Mouse (Mus musculus) kidney, embryonic 16.5 days (tissue): ENCODE results near the gene Ifi35. TPM values are rescaled to one million over a fixed set of nuclear protein-coding genes. Genes with fewer than 3 reads are reported as not detected.

ENCODE experiments used
- ATAC-seq: fragments of 200-750 bp; cut with Nextera tagmentation; 2 replicates; pipeline ENCODE4 v1.8.0; 2017; ENCODE audit warnings: moderate TSS enrichment; ENCODE audit not compliant: low FRiP score, low TSS enrichment
- H3K27ac ChIP-seq: fragments of 300-500 bp; sonication (generic); 2 replicates; pipeline ENCODE4 v1.5.1; 2014; ENCODE audit warnings: low read length
- H3K27me3 ChIP-seq: fragments of 300-500 bp; sonication (generic); 2 replicates; pipeline ENCODE4 v1.6.1; 2014; ENCODE audit warnings: low read length, control low read depth, mixed read lengths; ENCODE audit not compliant: insufficient read depth
- H3K36me3 ChIP-seq: fragments of 300-500 bp; sonication (generic); 2 replicates; pipeline ENCODE4 v1.6.1; 2014; ENCODE audit warnings: low read length, control low read depth, mixed read lengths; ENCODE audit not compliant: insufficient read depth
- H3K4me1 ChIP-seq: fragments of 300-500 bp; sonication (generic); 2 replicates; pipeline ENCODE4 v1.6.1; 2014; ENCODE audit warnings: low read length, control low read depth, mixed read lengths; ENCODE audit not compliant: insufficient read depth
- H3K4me2 ChIP-seq: fragments of 300-500 bp; sonication (generic); replicated peaks from 2 replicates; pipeline ENCODE4 v1.6.1; 2014; ENCODE audit warnings: low read depth, low read length
- H3K4me3 ChIP-seq: fragments of 300-500 bp; sonication (generic); 2 replicates; pipeline ENCODE4 v1.5.1; 2014; ENCODE audit warnings: mild to moderate bottlenecking, low read length
- H3K9ac ChIP-seq: fragments of 300-500 bp; sonication (generic); replicated peaks from 2 replicates; pipeline ENCODE4 v1.6.1; 2014; ENCODE audit warnings: low read length
- H3K9me3 ChIP-seq: fragments of 300-500 bp; sonication (generic); 2 replicates; pipeline ENCODE4 v1.6.1; 2016; ENCODE audit warnings: low read length, control low read depth
- WGBS: fragments of 180-500 bp; shearing (Covaris S2); extraction: QIAGEN DNeasy Blood & Tissue Kit; methylation state at CpG from one replicate; pipeline ENCODE4 v1.1.7; 2014; 5-methylcytosine and 5-hydroxymethylcytosine counted together
- microRNA-seq: library from miRNA; unstranded; fragments of <30 nt; microRNA quantifications from one replicate; pipeline ENCODE4, GENCODE M21; 2016
- polyA plus RNA-seq: library from polyadenylated mRNA; unstranded; fragments of >200 nt; fragmentation: Nextera tagmentation; extraction: Ambion mirVana; gene quantifications from 2 replicates; pipeline ENCODE4 v1.2.1, GENCODE M21; 2015

Gene Ifi35
- polyA plus RNA-seq, 1 experiment from 2014 or later, result 18.6 TPM

DNA sequence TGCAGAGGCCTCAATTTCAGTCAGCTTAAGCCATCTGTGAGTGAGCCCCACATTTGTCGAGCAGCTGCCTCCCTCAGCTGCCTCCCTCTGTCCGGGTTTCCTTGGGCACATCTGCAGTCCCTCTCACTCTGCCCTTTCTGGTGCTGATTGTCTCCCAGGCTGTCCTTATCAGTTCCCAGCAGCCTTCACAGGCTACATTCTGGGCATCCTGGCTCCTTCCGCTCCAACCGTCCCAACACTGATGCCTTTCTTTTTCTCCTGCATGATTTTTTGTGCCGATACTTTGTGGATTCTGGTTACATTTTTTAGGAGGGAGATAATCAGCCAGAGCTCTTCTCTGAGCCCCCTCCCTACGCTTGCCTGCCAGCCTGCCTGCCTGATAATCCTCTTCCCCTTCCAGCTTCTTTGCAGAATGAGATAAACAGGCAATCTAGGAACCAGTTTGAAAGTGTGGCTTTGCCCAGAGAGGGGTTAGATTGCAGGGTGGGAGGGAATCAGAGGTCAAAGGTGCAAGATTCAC is 37.4 kb downstream of the Ifi35 start:
- Histone ChIP-seq H3K4me2 (no peak overlapping the region), H3K4me3 (no peak overlapping the region), H3K36me3 (peaks cover 6% of the 10 kb centered on the region; the same call in 1 of the 2 replicates), H3K27me3 (no peaks in the 10 kb centered on the region), H3K9me3 (no peaks in the 10 kb centered on the region), H3K9ac (no peak overlapping the region), H3K4me1 (no peaks in the 10 kb centered on the region), H3K27ac (no peak overlapping the region)
- 58% methylated on average over 6 of the region's 6 CpGs for WGBS
- no peak for ATAC-seq

GRCm38 (mm10) chr11:101486126-101486525 is 37.9 kb downstream of the Ifi35 start:
- no peak for ATAC-seq
- no peaks in the 10 kb centered on the region for H3K9me3 ChIP-seq
- H3K9ac ChIP-seq, result no peak overlapping the region
- WGBS, result 74% methylated on average over 6 of the region's 6 CpGs
- no peak overlapping the region for H3K4me2 ChIP-seq
- H3K27me3 ChIP-seq, result no peaks in the 10 kb centered on the region
- no peak overlapping the region for H3K27ac ChIP-seq
- no peaks in the 10 kb centered on the region for H3K4me1 ChIP-seq
- no peak overlapping the region for H3K4me3 ChIP-seq
- H3K36me3 ChIP-seq, result peaks cover 6% of the 10 kb centered on the region; the same call in 1 of the 2 replicates

GRCm38 (mm10) chr11:101506269-101506780 is 58.1 kb downstream of the Ifi35 start:
- H3K27ac ChIP-seq, result no peak overlapping the region
- ATAC-seq, result no peak
- H3K27me3 ChIP-seq, result no peaks in the 10 kb centered on the region
- H3K36me3 ChIP-seq, result peaks cover 34% of the 10 kb centered on the region
- no peak overlapping the region for H3K9ac ChIP-seq
- H3K4me2 ChIP-seq, result no peak overlapping the region
- H3K9me3 ChIP-seq, result no peaks in the 10 kb centered on the region
- no peaks in the 10 kb centered on the region for H3K4me1 ChIP-seq
- WGBS, result 91% methylated on average over 5 of the region's 5 CpGs
- H3K4me3 ChIP-seq, result no peak overlapping the region

GRCm38 (mm10) chr11:101507090-101507489 is 58.9 kb downstream of the Ifi35 start:
- Histone ChIP-seq H3K36me3 (peaks cover 36% of the 10 kb centered on the region), H3K9ac (no peak overlapping the region), H3K27me3 (no peaks in the 10 kb centered on the region), H3K4me1 (no peaks in the 10 kb centered on the region), H3K4me2 (no peak overlapping the region), H3K4me3 (no peak overlapping the region), H3K27ac (no peak overlapping the region), H3K9me3 (no peaks in the 10 kb centered on the region)
- no peak for ATAC-seq
- 94% methylated on average over 7 of the region's 7 CpGs for WGBS

Small RNA genes lying within 50 kb of the gene (microRNA-seq; reads per million reads assigned to microRNA genes)
- gene Mir6929, result not detected

Other genes with a start within 250 kb of the Ifi35 start
- 25.1 and 29.5 TPM in 2 replicates for gene Ezh1, start 221.9 kb upstream of the Ifi35 start, polyA plus RNA-seq
- 246 and 270 TPM in 2 replicates for gene Ramp2, start 202.4 kb upstream of the Ifi35 start, polyA plus RNA-seq
- 154 TPM in 2 replicates for gene Vps25, start 194.7 kb upstream of the Ifi35 start, polyA plus RNA-seq
- gene Wnk4, start 187.8 kb upstream of the Ifi35 start, polyA plus RNA-seq, result 30.5 and 39.5 TPM in 2 replicates
- gene Cntd1, start 169.4 kb upstream of the Ifi35 start, polyA plus RNA-seq, result 1.7 and 3.2 TPM in 2 replicates
- gene Coa3, start 169.3 kb upstream of the Ifi35 start, polyA plus RNA-seq, result 197 and 200 TPM in 2 replicates
- gene Becn1, start 146.1 kb upstream of the Ifi35 start, polyA plus RNA-seq, result 176 and 188 TPM in 2 replicates
- gene Psme3, start 132.2 kb upstream of the Ifi35 start, polyA plus RNA-seq, result 142 and 148 TPM in 2 replicates
- 1.7 and 2.0 TPM in 2 replicates for gene Aoc2, start 123.3 kb upstream of the Ifi35 start, polyA plus RNA-seq
- gene Aoc3, start 117.8 kb upstream of the Ifi35 start, polyA plus RNA-seq, result 0.86 and 1.3 TPM in 2 replicates
- gene G6pc, start 80.8 kb upstream of the Ifi35 start, polyA plus RNA-seq, result 2.8 and 3.6 TPM in 2 replicates
- 79.2 and 84.1 TPM in 2 replicates for gene Aarsd1, start 30.8 kb upstream of the Ifi35 start, polyA plus RNA-seq
- 10.0 and 16.9 TPM in 2 replicates for gene Gm27029, start 23.6 kb upstream of the Ifi35 start, polyA plus RNA-seq
- gene Rundc1, start 23.3 kb upstream of the Ifi35 start, polyA plus RNA-seq, result 22.8 and 23.8 TPM in 2 replicates
- 10.1 and 10.9 TPM in 2 replicates for gene Ptges3l, start 23.1 kb upstream of the Ifi35 start, polyA plus RNA-seq
- gene Rpl27, start 6.1 kb upstream of the Ifi35 start, polyA plus RNA-seq, result 267 and 290 TPM in 2 replicates
- 10.9 and 11.3 TPM in 2 replicates for gene Rnd2, start 16.6 kb downstream of the Ifi35 start, polyA plus RNA-seq
- 36.5 and 39.3 TPM in 2 replicates for gene Vat1, start 17.8 kb downstream of the Ifi35 start, polyA plus RNA-seq
- gene Brca1, start 103.5 kb downstream of the Ifi35 start, polyA plus RNA-seq, result 12.5 and 14.9 TPM in 2 replicates
- 84.7 and 90.0 TPM in 2 replicates for gene Nbr1, start 103.7 kb downstream of the Ifi35 start, polyA plus RNA-seq
- 7.0 and 8.2 TPM in 2 replicates for gene Tmem106a, start 133.8 kb downstream of the Ifi35 start, polyA plus RNA-seq
- gene Gm11634, start 150.8 kb downstream of the Ifi35 start, polyA plus RNA-seq, result not detected in 2 replicates
- 41.7 and 43.1 TPM in 2 replicates for gene Rdm1, start 178.8 kb downstream of the Ifi35 start, polyA plus RNA-seq
- 5.1 and 6.4 TPM in 2 replicates for gene Arl4d, start 217.1 kb downstream of the Ifi35 start, polyA plus RNA-seq